Mouse (Mus musculus): ENCODE measurements around the gene 1700010B08Rik. TPM values are rescaled to one million over a fixed set of nuclear protein-coding genes. Genes with fewer than 3 reads are reported as not detected.

The 1700010B08Rik gene
- polyA plus RNA-seq, 1 experiment from 2014 or later, result not detected

DNA sequence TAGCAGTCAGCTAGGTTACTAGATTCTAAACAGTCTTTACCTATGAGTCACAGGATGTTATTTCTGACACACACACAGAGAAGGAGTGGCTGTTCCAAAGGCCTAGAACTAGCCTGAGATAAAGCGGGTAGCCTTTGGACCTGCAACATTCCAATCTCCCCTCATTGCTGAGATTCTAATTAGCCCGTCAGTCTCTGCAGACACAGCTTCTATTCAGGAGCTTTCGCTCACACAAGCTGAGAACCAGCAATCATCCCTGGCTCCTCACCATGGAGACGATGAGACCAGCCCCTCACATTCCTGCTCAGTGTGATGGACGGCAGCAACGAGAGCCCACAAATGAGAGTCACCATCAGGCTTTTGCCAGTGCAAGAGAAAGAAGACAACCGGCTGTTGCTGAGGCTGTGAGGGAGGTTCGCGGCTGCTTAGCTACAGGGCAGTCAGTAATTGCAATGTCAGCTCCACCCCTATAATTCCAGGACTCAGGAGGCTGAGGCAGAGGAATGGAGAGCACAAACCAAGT is 11.3 kb downstream of the 1700010B08Rik start:
- Histone ChIP-seq H3K9ac (ENCODE audit: low read depth, low read length) (no peak overlapping the region), H3K9me3 (replicated peaks; ENCODE audit: control insufficient read depth, low read length) (no peaks in the 10 kb centered on the region), H3K4me3 (ENCODE audit: low read depth, low read length) (no peak overlapping the region), H3K4me1 (ENCODE audit: control insufficient read depth, low read depth, low read length) (no peaks in the 10 kb centered on the region), H3K27me3 (ENCODE audit: control insufficient read depth, insufficient read depth, low read depth, low read length) (no peaks in the 10 kb centered on the region), H3K4me2 (ENCODE audit: low read depth, low read length) (no peak overlapping the region), H3K27ac (ENCODE audit: low read length) (no peak overlapping the region), H3K36me3 (ENCODE audit: control insufficient read depth, insufficient read depth) (no peaks in the 10 kb centered on the region)
- no peak for ATAC-seq (ENCODE audit: low read depth)
- 37% methylated on average over 9 of the region's 9 CpGs for whole genome bisulfite sequencing (ENCODE audit: insufficient replicate concordance)

DNA sequence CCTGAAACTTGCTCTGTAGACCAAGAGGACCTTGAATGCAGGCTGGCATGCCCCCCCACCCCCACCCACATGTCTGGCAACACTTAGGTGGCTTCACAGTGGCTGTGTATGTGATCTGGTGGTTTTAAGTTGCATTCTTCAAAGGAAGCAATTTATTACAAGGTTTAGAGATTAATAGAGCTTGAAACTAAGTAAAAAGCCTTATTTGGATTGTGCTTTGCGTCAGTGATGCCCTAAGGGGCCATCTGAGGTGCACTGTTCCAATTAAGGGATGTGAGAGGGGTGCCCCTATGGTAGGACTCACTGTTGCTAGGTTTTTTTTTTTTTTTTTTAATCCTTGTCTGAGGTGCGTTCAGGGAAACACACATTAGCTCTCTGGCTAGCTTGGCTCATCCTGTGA is 15.2 kb downstream of the 1700010B08Rik start:
- no peaks in the 10 kb centered on the region for H3K27me3 ChIP-seq (ENCODE audit: control insufficient read depth, insufficient read depth, low read depth, low read length)
- ATAC-seq (ENCODE audit: low read depth), result no peak
- H3K4me1 ChIP-seq (ENCODE audit: control insufficient read depth, low read depth, low read length), result peaks cover 16% of the 10 kb centered on the region
- H3K9me3 ChIP-seq (replicated peaks; ENCODE audit: control insufficient read depth, low read length), result no peaks in the 10 kb centered on the region
- H3K9ac ChIP-seq (ENCODE audit: low read depth, low read length), result no peak overlapping the region
- 61% methylated on average over 2 of the region's 2 CpGs for WGBS (ENCODE audit: insufficient replicate concordance)
- no peak overlapping the region for H3K27ac ChIP-seq (ENCODE audit: low read length)
- H3K4me3 ChIP-seq (ENCODE audit: low read depth, low read length), result no peak overlapping the region
- H3K36me3 ChIP-seq (ENCODE audit: control insufficient read depth, insufficient read depth), result no peaks in the 10 kb centered on the region
- H3K4me2 ChIP-seq (ENCODE audit: low read depth, low read length), result no peak overlapping the region

DNA sequence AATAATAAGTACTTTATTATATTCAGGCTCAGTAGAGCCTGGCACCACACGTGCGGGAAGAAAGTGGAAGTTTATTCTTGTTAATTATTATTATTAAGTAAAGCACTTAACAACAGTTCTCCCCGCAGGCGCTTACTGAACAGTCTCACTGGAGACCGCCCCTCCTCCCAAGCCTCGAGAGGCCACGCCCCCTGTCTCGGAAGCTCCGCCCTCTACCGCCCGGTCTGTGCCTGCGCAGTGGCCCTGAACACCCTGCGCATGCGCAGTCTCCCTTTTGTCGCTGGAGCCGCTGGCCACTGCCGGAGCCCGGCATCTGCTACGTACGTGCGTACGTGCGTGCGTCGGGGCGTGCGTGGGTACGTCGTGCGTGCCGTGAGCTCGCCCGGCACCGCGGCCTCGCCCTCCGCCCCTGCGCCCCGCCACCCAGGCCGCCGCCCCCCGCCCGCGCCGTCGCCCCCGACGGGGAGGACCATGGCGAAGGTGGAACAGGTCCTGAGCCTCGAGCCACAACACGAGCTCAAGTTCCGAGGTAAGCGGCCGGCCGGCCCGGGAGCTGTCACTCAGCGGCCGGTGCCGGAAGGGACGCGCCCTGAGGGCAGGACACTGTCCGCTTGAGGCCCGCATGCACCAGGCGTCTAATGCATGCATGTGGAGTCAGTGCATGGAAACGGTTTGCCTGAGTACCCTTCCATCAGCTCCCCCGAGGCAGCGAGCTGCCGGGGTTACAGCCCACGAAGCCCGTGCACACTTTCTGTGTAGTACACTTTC is 18.2 kb downstream of the 1700010B08Rik start, which contains the start of gene Vapb:
Vapb (plus strand) TSS at position 290 of the 768 bp plus-strand sequence.
- H3K9me3 ChIP-seq (replicated peaks; ENCODE audit: control insufficient read depth, low read length), result no peaks in the 10 kb centered on the region
- peak within 1 kb of the TSS; percentile 77 for H3K27ac ChIP-seq (ENCODE audit: low read length)
- H3K9ac ChIP-seq (ENCODE audit: low read depth, low read length), result peak within 1 kb of the TSS; percentile 83
- no peaks in the 10 kb centered on the region for H3K27me3 ChIP-seq (ENCODE audit: control insufficient read depth, insufficient read depth, low read depth, low read length)
- ATAC-seq (ENCODE audit: low read depth), result peak; percentile 97
- no peaks in the 10 kb centered on the region for H3K36me3 ChIP-seq (ENCODE audit: control insufficient read depth, insufficient read depth)
- H3K4me1 ChIP-seq (ENCODE audit: control insufficient read depth, low read depth, low read length), result peaks cover 16% of the 10 kb centered on the region
- peak within 1 kb of the TSS; percentile 92 for H3K4me2 ChIP-seq (ENCODE audit: low read depth, low read length)
- H3K4me3 ChIP-seq (ENCODE audit: low read depth, low read length), result peak within 1 kb of the TSS; percentile 87
- under 1% methylated on average over 69 of the region's 70 CpGs for WGBS (ENCODE audit: insufficient replicate concordance)

DNA sequence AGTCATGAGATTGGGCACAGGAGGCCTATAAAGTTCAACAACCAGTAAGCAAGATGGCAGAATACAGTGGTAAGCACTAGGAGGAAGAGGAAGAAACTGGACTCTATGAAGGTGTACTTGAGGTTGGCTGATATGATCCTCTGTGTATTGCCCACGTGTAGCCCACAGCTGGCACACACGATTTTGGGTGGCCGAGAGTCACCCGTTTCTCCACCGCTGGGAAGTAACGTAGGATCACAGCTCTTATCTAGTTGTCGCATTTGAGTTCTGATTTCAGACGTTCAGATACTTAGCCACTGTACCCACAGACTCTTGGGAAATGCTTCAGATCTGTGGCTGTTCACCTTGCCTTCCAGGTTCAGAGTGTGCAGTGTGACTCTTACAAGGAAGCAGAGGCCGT is 19.0 kb downstream of the 1700010B08Rik start:
- no peak overlapping the region; the same call in none of the 2 replicates for H3K27ac ChIP-seq (ENCODE audit: low read length)
- peaks cover 16% of the 10 kb centered on the region for H3K4me1 ChIP-seq (ENCODE audit: control insufficient read depth, low read depth, low read length)
- no peaks in the 10 kb centered on the region for H3K36me3 ChIP-seq (ENCODE audit: control insufficient read depth, insufficient read depth)
- peak overlapping the region; percentile 83 for H3K9ac ChIP-seq (ENCODE audit: low read depth, low read length)
- H3K4me2 ChIP-seq (ENCODE audit: low read depth, low read length), result peak overlapping the region; percentile 92
- no peak for ATAC-seq (ENCODE audit: low read depth)
- no peaks in the 10 kb centered on the region for H3K9me3 ChIP-seq (replicated peaks; ENCODE audit: control insufficient read depth, low read length)
- H3K27me3 ChIP-seq (ENCODE audit: control insufficient read depth, insufficient read depth, low read depth, low read length), result no peaks in the 10 kb centered on the region
- H3K4me3 ChIP-seq (ENCODE audit: low read depth, low read length), result peak overlapping the region; percentile 87
- 29% methylated on average over 9 of the region's 9 CpGs for WGBS (ENCODE audit: insufficient replicate concordance)

- 63% methylated on average over 7 of the region's 7 CpGs for WGBS (ENCODE audit: insufficient replicate concordance)
- Histone ChIP-seq H3K27ac (ENCODE audit: low read length) (no peak overlapping the region), H3K4me1 (ENCODE audit: control insufficient read depth, low read depth, low read length) (peaks cover 16% of the 10 kb centered on the region), H3K9me3 (replicated peaks; ENCODE audit: control insufficient read depth, low read length) (no peaks in the 10 kb centered on the region), H3K4me3 (ENCODE audit: low read depth, low read length) (no peak overlapping the region), H3K27me3 (ENCODE audit: control insufficient read depth, insufficient read depth, low read depth, low read length) (no peaks in the 10 kb centered on the region), H3K36me3 (ENCODE audit: control insufficient read depth, insufficient read depth) (no peaks in the 10 kb centered on the region), H3K9ac (ENCODE audit: low read depth, low read length) (no peak overlapping the region), H3K4me2 (ENCODE audit: low read depth, low read length) (no peak overlapping the region)
- ATAC-seq (ENCODE audit: low read depth), result no peak
Measured at GRCm38 (mm10) chr2:173739107-173739506, 19.9 kb downstream of the 1700010B08Rik start.

- Histone ChIP-seq H3K4me2 (ENCODE audit: low read depth, low read length) (no peak overlapping the region), H3K9ac (ENCODE audit: low read depth, low read length) (no peak overlapping the region), H3K9me3 (replicated peaks; ENCODE audit: control insufficient read depth, low read length) (no peaks in the 10 kb centered on the region), H3K36me3 (ENCODE audit: control insufficient read depth, insufficient read depth) (no peaks in the 10 kb centered on the region), H3K4me3 (ENCODE audit: low read depth, low read length) (no peak overlapping the region), H3K4me1 (ENCODE audit: control insufficient read depth, low read depth, low read length) (peaks cover 16% of the 10 kb centered on the region), H3K27me3 (ENCODE audit: control insufficient read depth, insufficient read depth, low read depth, low read length) (no peaks in the 10 kb centered on the region), H3K27ac (ENCODE audit: low read length) (no peak overlapping the region)
- WGBS (ENCODE audit: insufficient replicate concordance), result 71% methylated on average over 13 of the region's 13 CpGs
- ATAC-seq (ENCODE audit: low read depth), result no peak
Measured at GRCm38 (mm10) chr2:173742090-173742489, 22.9 kb downstream of the 1700010B08Rik start.

DNA sequence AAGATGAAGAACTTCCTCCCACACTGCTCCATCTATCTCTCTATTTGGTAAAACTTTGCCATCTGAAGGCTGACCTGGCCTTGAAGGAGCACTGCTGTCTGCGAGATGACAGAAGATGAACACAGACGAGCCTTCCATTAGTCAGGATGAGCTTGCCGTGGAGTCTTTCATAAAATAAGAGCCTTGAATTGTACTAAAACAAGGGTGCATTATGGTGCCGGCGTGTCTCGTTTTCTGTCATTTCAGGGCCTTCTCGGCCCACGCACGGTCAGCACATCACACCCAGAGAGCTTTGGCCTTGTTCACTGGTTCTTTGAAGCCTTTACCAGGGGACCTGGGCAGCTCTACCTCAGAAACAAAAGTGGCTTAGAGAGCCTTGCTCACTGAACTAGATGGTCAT is 23.5 kb downstream of the 1700010B08Rik start:
- H3K4me2 ChIP-seq (ENCODE audit: low read depth, low read length), result no peak overlapping the region
- H3K4me1 ChIP-seq (ENCODE audit: control insufficient read depth, low read depth, low read length), result peaks cover 15% of the 10 kb centered on the region
- ATAC-seq (ENCODE audit: low read depth), result no peak
- no peak overlapping the region for H3K4me3 ChIP-seq (ENCODE audit: low read depth, low read length)
- H3K27ac ChIP-seq (ENCODE audit: low read length), result no peak overlapping the region
- H3K9ac ChIP-seq (ENCODE audit: low read depth, low read length), result no peak overlapping the region
- 76% methylated on average over 9 of the region's 9 CpGs for WGBS (ENCODE audit: insufficient replicate concordance)
- no peaks in the 10 kb centered on the region for H3K27me3 ChIP-seq (ENCODE audit: control insufficient read depth, insufficient read depth, low read depth, low read length)
- H3K36me3 ChIP-seq (ENCODE audit: control insufficient read depth, insufficient read depth), result no peaks in the 10 kb centered on the region
- H3K9me3 ChIP-seq (replicated peaks; ENCODE audit: control insufficient read depth, low read length), result no peaks in the 10 kb centered on the region

- H3K27ac ChIP-seq (ENCODE audit: low read length), result no peak overlapping the region
- 59% methylated on average over 7 of the region's 7 CpGs for WGBS (ENCODE audit: insufficient replicate concordance)
- H3K4me3 ChIP-seq (ENCODE audit: low read depth, low read length), result no peak overlapping the region
- peaks cover under 1% of the 10 kb centered on the region; the same call in 1 of the 2 replicates for H3K4me1 ChIP-seq (ENCODE audit: control insufficient read depth, low read depth, low read length)
- H3K9ac ChIP-seq (ENCODE audit: low read depth, low read length), result no peak overlapping the region
- no peaks in the 10 kb centered on the region for H3K9me3 ChIP-seq (replicated peaks; ENCODE audit: control insufficient read depth, low read length)
- peak; percentile 50; the same call in 1 of the 2 replicates for ATAC-seq (ENCODE audit: low read depth)
- no peak overlapping the region for H3K4me2 ChIP-seq (ENCODE audit: low read depth, low read length)
- no peaks in the 10 kb centered on the region for H3K27me3 ChIP-seq (ENCODE audit: control insufficient read depth, insufficient read depth, low read depth, low read length)
- no peaks in the 10 kb centered on the region for H3K36me3 ChIP-seq (ENCODE audit: control insufficient read depth, insufficient read depth)
Measured at GRCm38 (mm10) chr2:173744070-173744815, 25.0 kb downstream of the 1700010B08Rik start.
